Mouse (Mus musculus) liver, embryonic 13.5 days (tissue): ENCODE results near the gene Thoc7. TPM values are rescaled to one million over a fixed set of nuclear protein-coding genes. Genes with fewer than 3 reads are reported as not detected.
A peak's percentile ranks its signal among the peaks of the same experiment; 100 is the strongest.

Source experiments
- ATAC-seq: fragments of 200-750 bp; cut with Nextera tagmentation; 2 replicates; pipeline ENCODE4 v1.8.0; 2017; ENCODE audit warnings: low read depth, mild to moderate bottlenecking, moderate number of reproducible peaks, moderate library complexity
- DNase-seq: peaks from one replicate; pipeline ENCODE4 v3.0.0; 2022
- H3K27ac ChIP-seq: fragments of 300-500 bp; sonication (generic); 2 replicates; pipeline ENCODE4 v1.5.1; 2015; ENCODE audit warnings: moderate library complexity, mild to moderate bottlenecking, inconsistent platforms
- H3K27me3 ChIP-seq: fragments of 300-500 bp; sonication (generic); 2 replicates; pipeline ENCODE4 v1.6.1; 2015; ENCODE audit warnings: mild to moderate bottlenecking, inconsistent platforms
- H3K36me3 ChIP-seq: fragments of 300-500 bp; sonication (generic); 2 replicates; pipeline ENCODE4 v1.6.1; 2015; ENCODE audit warnings: mild to moderate bottlenecking, inconsistent platforms
- H3K4me1 ChIP-seq: fragments of 300-500 bp; sonication (generic); replicated peaks from 2 replicates; pipeline ENCODE4 v1.6.1; 2015; ENCODE audit warnings: inconsistent platforms
- H3K4me2 ChIP-seq: fragments of 300-500 bp; sonication (generic); 2 replicates; pipeline ENCODE4 v1.6.1; 2015; ENCODE audit warnings: inconsistent platforms, mild to moderate bottlenecking, moderate library complexity
- H3K4me3 ChIP-seq: fragments of 300-500 bp; sonication (generic); replicated peaks from 2 replicates; pipeline ENCODE4 v1.5.1; 2015; ENCODE audit warnings: mild to moderate bottlenecking, inconsistent platforms
- H3K9ac ChIP-seq: fragments of 300-500 bp; sonication (generic); 2 replicates; pipeline ENCODE4 v1.6.1; 2015; ENCODE audit warnings: mild to moderate bottlenecking, inconsistent platforms
- H3K9me3 ChIP-seq: fragments of 300-500 bp; sonication (generic); replicated peaks from 2 replicates; pipeline ENCODE4 v1.6.1; 2016; ENCODE audit warnings: inconsistent platforms
- WGBS: fragments of 180-500 bp; shearing (Covaris S2); methylation state at CpG from one replicate; pipeline ENCODE4 v1.1.7; 2015; ENCODE audit not compliant: insufficient replicate concordance; 5-methylcytosine and 5-hydroxymethylcytosine counted together
- polyA plus RNA-seq: library from polyadenylated mRNA; unstranded; fragments of >200 nt; fragmentation: Nextera tagmentation; extraction: Ambion mirVana; gene quantifications from 2 replicates; pipeline ENCODE4 v1.2.1, GENCODE M21; 2015

Thoc7 gene
- polyA plus RNA-seq = 113 and 133 TPM in 2 replicates

- Histone ChIP-seq H3K9me3 (no peaks in the 10 kb centered on the region), H3K4me3 (peak within 1 kb of the TSS; percentile 94), H3K4me2 (peak within 1 kb of the TSS; percentile 87), H3K9ac (peak within 1 kb of the TSS; percentile 95), H3K36me3 (0 out of 2 replicates have a peak, but pooled peaks cover 3% of the 10 kb centered on the region), H3K4me1 (peaks cover 43% of the 10 kb centered on the region), H3K27ac (peak within 1 kb of the TSS; percentile 83), H3K27me3 (no peaks in the 10 kb centered on the region)
- DNase-seq (peak; percentile 38), ATAC-seq (peak; percentile 79)
- 1% methylated on average over 41 of the region's 56 CpGs for WGBS
Observed at GRCm38 (mm10) chr14:13961401-13962112, at the start of gene Thoc7, which contains the start of gene Atxn7. Gene Thoc7, minus strand, starts transcription at chr14:13961852. Gene Atxn7, plus strand, starts transcription at chr14:13961440.

- H3K9ac ChIP-seq = no peak overlapping the region
- H3K27ac ChIP-seq = no peak overlapping the region
- ATAC-seq = no peak
- H3K36me3 ChIP-seq = no peaks in the 10 kb centered on the region
- no peaks in the 10 kb centered on the region for H3K9me3 ChIP-seq
- DNase-seq = no peak
- no peaks in the 10 kb centered on the region for H3K27me3 ChIP-seq
- H3K4me3 ChIP-seq = no peak overlapping the region
- H3K4me1 ChIP-seq = peaks cover 22% of the 10 kb centered on the region
- H3K4me2 ChIP-seq = 0 out of 2 replicates have a peak overlapping the region, but pooled peaks have one; percentile 2
- 16% methylated on average over 6 of the region's 6 CpGs for WGBS
Observed at GRCm38 (mm10) chr14:14009712-14010111, 48.1 kb upstream of the Thoc7 start.

- 80% methylated on average over 7 of the region's 7 CpGs for WGBS
- Histone ChIP-seq H3K4me1 (no peaks in the 10 kb centered on the region), H3K9ac (no peak overlapping the region), H3K9me3 (no peaks in the 10 kb centered on the region), H3K4me3 (no peak overlapping the region), H3K27me3 (no peaks in the 10 kb centered on the region), H3K36me3 (no peaks in the 10 kb centered on the region), H3K4me2 (no peak overlapping the region), H3K27ac (no peak overlapping the region)
- ATAC-seq (no peak), DNase-seq (no peak)
Observed at GRCm38 (mm10) chr14:14002771-14003170, 41.1 kb upstream of the Thoc7 start.

- Histone ChIP-seq H3K4me3 (no peak overlapping the region), H3K27me3 (no peaks in the 10 kb centered on the region), H3K27ac (no peak overlapping the region), H3K4me2 (no peak overlapping the region), H3K9ac (no peak overlapping the region), H3K4me1 (0 out of 2 replicates have a peak, but pooled peaks cover 4% of the 10 kb centered on the region), H3K9me3 (no peaks in the 10 kb centered on the region), H3K36me3 (no peaks in the 10 kb centered on the region)
- ATAC-seq (no peak), DNase-seq (no peak)
- WGBS = 47% methylated on average over 9 of the region's 9 CpGs
Observed at GRCm38 (mm10) chr14:13995206-13996097, 33.8 kb upstream of the Thoc7 start.

- H3K27me3 ChIP-seq = no peaks in the 10 kb centered on the region
- H3K4me1 ChIP-seq = 0 out of 2 replicates have a peak, but pooled peaks cover 4% of the 10 kb centered on the region
- no peaks in the 10 kb centered on the region for H3K36me3 ChIP-seq
- DNase-seq (no peak), ATAC-seq (no peak)
- no peak overlapping the region for H3K9ac ChIP-seq
- H3K4me2 ChIP-seq = no peak overlapping the region
- no peaks in the 10 kb centered on the region for H3K9me3 ChIP-seq
- H3K27ac ChIP-seq = no peak overlapping the region
- WGBS = 75% methylated on average over 3 of the region's 3 CpGs
- H3K4me3 ChIP-seq = no peak overlapping the region
Observed at GRCm38 (mm10) chr14:13990741-13991140, 29.1 kb upstream of the Thoc7 start.

GRCm38 (mm10) chr14:13988397-13988796 is 26.7 kb upstream of the Thoc7 start:
- WGBS = 13% methylated on average over 2 of the region's 2 CpGs
- H3K4me2 ChIP-seq = no peak overlapping the region
- H3K36me3 ChIP-seq = no peaks in the 10 kb centered on the region
- no peaks in the 10 kb centered on the region for H3K4me1 ChIP-seq
- ATAC-seq (no peak), DNase-seq (no peak)
- H3K27me3 ChIP-seq = no peaks in the 10 kb centered on the region
- H3K9me3 ChIP-seq = no peaks in the 10 kb centered on the region
- no peak overlapping the region for H3K4me3 ChIP-seq
- no peak overlapping the region for H3K9ac ChIP-seq
- H3K27ac ChIP-seq = no peak overlapping the region

- no peaks in the 10 kb centered on the region for H3K4me1 ChIP-seq
- DNase-seq (no peak), ATAC-seq (no peak)
- H3K9me3 ChIP-seq = no peaks in the 10 kb centered on the region
- H3K36me3 ChIP-seq = no peaks in the 10 kb centered on the region
- H3K27me3 ChIP-seq = no peaks in the 10 kb centered on the region
- no peak overlapping the region for H3K27ac ChIP-seq
- H3K4me3 ChIP-seq = no peak overlapping the region
- 50% methylated on average over 2 of the region's 2 CpGs for WGBS
- no peak overlapping the region for H3K4me2 ChIP-seq
- no peak overlapping the region for H3K9ac ChIP-seq
Observed at GRCm38 (mm10) chr14:13982174-13982573, 20.5 kb upstream of the Thoc7 start.

- Histone ChIP-seq H3K4me3 (no peak overlapping the region), H3K9ac (no peak overlapping the region), H3K9me3 (no peaks in the 10 kb centered on the region), H3K27me3 (no peaks in the 10 kb centered on the region), H3K4me2 (no peak overlapping the region), H3K27ac (no peak overlapping the region), H3K4me1 (no peaks in the 10 kb centered on the region), H3K36me3 (no peaks in the 10 kb centered on the region)
- ATAC-seq (no peak), DNase-seq (no peak)
- 5% methylated on average over 2 of the region's 2 CpGs for WGBS
Observed at GRCm38 (mm10) chr14:13981286-13981685, 19.6 kb upstream of the Thoc7 start.

GRCm38 (mm10) chr14:13977498-13977897 is 15.8 kb upstream of the Thoc7 start:
- Histone ChIP-seq H3K4me1 (no peaks in the 10 kb centered on the region), H3K27ac (no peak overlapping the region), H3K4me2 (no peak overlapping the region), H3K4me3 (no peak overlapping the region), H3K27me3 (no peaks in the 10 kb centered on the region), H3K9ac (no peak overlapping the region), H3K36me3 (no peaks in the 10 kb centered on the region), H3K9me3 (no peaks in the 10 kb centered on the region)
- 36% methylated on average over 1 of the region's 1 CpGs for WGBS
- DNase-seq = no peak
- ATAC-seq = no peak

GRCm38 (mm10) chr14:13971644-13972234 is 10.1 kb upstream of the Thoc7 start:
- no peak overlapping the region for H3K4me2 ChIP-seq
- 0 out of 2 replicates have a peak, but pooled peaks have one; percentile 20 for ATAC-seq
- H3K27ac ChIP-seq = no peak overlapping the region
- WGBS = 31% methylated on average over 6 of the region's 6 CpGs
- H3K36me3 ChIP-seq = no peaks in the 10 kb centered on the region
- no peaks in the 10 kb centered on the region for H3K9me3 ChIP-seq
- H3K9ac ChIP-seq = no peak overlapping the region
- no peak for DNase-seq
- H3K4me3 ChIP-seq = no peak overlapping the region
- peaks cover 8% of the 10 kb centered on the region for H3K4me1 ChIP-seq
- H3K27me3 ChIP-seq = no peaks in the 10 kb centered on the region

GRCm38 (mm10) chr14:13970513-13970912 is 8.9 kb upstream of the Thoc7 start:
- no peaks in the 10 kb centered on the region for H3K9me3 ChIP-seq
- H3K4me2 ChIP-seq = no peak overlapping the region
- no peak overlapping the region for H3K9ac ChIP-seq
- DNase-seq (no peak), ATAC-seq (no peak)
- WGBS = 83% methylated on average over 3 of the region's 3 CpGs
- peaks cover 15% of the 10 kb centered on the region for H3K4me1 ChIP-seq
- no peak overlapping the region for H3K4me3 ChIP-seq
- H3K27ac ChIP-seq = no peak overlapping the region
- H3K36me3 ChIP-seq = no peaks in the 10 kb centered on the region
- no peaks in the 10 kb centered on the region for H3K27me3 ChIP-seq
